Mouse (Mus musculus) megakaryocyte, embryonic 14.5 days (primary cell): ENCODE results near the gene Heg1.

ENCODE experiments used
- FLI1 ChIP-seq: IDR thresholded peaks from 2 replicates; pipeline ENCODE4 v1.6.1; 2012; ENCODE audit warnings: low read length, inconsistent platforms, mixed read lengths
- GATA1 ChIP-seq: IDR thresholded peaks from 3 replicates; pipeline ENCODE4 v1.6.1; 2012; ENCODE audit warnings: mixed read lengths, low read length, inconsistent platforms, borderline replicate concordance

DNA sequence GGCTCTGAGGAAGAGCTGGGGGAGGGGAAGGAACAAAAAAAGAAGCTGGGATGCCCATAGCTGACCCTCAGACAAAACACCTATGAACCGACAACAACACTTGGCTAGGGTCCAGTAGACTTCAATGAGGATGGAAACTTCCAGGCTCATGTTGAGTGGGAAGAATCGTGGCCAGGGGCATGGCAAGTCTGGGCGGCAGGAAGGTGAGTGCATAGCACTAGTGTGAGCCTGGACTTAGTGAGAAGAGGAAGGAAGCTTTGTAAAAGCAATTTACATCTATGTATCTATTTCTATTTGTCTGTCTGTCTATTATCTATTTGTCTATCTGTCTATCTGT is 8.4 kb upstream of the Heg1 start:
- no peak for TF ChIP-seq GATA1
- no peak for TF ChIP-seq FLI1
